Mouse (Mus musculus) ovary, adult 18-20 months (tissue): ENCODE results near the gene Pdk2.
"Not testable (repeated sequence)": the region's sequence is repeated elsewhere in the genome, so short reads cannot be mapped to it uniquely, and the experiment has no call there.

Experiments used
- DNase-seq: peaks from one replicate; pipeline ENCODE4 v3.0.0; 2022; ENCODE audit warnings: low spot score, mixed read lengths

Pdk2 gene

GRCm38 (mm10) chr11:95026849-95027248 lies 14.3 kb downstream of the Pdk2 start:
- DNase-seq: no peak

GRCm38 (mm10) chr11:95026090-95026542 lies 15.0 kb downstream of the Pdk2 start:
- no peak for DNase-seq

DNA sequence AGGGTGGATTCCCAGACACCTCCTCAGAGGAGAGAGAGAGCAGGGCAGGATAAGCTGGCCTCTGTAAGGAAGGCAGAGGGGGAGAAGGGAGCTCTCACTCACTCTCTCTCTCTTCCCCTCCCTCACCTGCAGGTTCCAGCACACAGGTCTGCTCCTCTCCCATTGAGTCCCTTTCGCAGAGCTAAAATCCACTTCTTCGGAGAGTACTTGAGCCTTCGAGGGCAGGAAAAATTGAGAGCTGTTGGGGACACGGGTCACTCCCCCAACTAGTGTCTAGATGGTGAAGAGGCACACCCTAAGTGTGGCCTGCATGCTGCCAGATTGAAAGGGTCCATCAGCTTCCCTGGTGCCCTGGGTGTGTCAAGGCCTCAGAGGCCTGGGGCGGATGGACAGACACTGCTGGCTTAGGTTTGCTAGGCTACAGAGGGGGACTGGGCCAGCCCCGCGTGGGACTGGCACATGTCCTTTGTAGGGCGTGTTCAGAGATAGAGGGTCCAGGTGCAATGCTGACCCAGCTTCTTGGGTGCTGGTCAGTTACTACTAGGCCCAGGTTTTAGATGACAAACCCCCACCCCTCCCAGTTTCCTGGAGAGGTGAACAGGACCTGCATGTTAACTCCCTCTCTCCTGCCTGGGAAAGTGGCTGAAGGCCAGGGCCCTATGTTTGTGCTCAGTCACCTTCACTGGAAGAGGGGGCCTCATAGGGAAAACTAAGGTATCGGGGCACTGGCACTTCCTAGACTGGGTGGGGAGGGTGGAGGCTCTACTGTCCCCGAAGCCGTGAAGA lies 15.7 kb downstream of the Pdk2 start:
- DNase-seq: no peak

GRCm38 (mm10) chr11:95024439-95025184 lies 16.5 kb downstream of the Pdk2 start:
- no peak for DNase-seq

GRCm38 (mm10) chr11:95023481-95023880 lies 17.7 kb downstream of the Pdk2 start:
- DNase-seq: no peak

- DNase-seq: no peak
Measured at GRCm38 (mm10) chr11:95022237-95022992, 18.7 kb downstream of the Pdk2 start.

DNA sequence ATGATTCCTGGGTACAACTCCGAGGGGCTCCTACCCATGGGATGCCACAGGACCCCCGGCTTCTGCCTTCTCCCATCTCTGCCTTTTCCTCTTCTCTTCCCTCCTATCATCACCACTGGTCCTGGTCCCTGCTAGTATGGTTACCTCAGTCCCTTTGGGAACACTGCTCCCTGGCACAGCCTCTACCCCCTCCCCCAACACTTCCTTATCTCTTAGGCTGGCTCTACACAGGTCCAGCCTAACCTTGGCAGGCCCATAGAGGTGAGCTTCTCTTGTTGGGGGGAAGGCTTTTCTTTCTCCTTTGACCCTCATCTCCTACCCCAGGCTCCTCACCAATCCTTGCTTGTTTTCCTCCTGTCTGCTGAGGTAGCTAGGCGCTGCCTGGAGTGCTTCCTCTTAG lies 25.7 kb downstream of the Pdk2 start:
- no peak for DNase-seq

DNA sequence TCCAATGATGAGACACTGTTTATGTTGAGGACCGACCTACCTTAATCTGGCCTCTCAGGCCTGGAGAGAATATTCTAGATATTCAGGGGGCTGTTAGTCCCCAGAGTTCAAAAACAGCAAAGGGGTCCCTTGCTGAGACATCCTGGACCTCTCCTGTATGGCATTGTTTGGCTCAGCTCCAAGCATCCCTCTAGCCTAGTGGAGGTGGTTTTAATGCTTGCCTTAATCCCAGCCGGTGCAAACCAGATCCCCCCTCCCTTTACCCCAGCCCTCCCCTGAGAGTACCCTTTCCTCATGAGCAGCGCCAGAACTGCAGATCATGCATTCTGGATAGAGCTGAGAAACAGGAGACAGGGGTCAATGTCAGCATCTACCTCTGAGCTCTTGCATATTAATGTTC lies 28.7 kb downstream of the Pdk2 start:
- no peak for DNase-seq

- no peak for DNase-seq
Measured at GRCm38 (mm10) chr11:95012075-95012474, 29.1 kb downstream of the Pdk2 start.

DNA sequence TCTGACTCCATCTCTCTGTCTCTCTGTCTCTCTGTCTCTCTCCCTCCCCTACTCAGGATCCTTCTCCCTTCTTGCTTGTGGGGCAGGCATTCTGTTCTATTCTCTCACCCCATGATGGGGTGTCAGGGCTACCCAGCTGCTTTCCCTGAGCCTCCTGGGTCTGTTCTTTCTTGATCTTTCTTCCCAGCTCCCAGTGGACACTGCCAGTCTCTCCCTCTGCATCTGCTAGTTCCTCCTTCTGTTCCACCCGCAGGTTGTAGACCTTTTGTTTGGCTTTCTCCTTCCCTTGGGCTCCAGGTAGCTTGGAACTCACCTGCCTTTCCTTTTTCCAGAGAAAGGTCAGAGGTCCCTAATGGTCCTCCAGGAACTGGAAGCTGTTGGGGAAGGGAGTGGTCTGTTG lies 29.7 kb downstream of the Pdk2 start:
- DNase-seq: no peak

- not testable (repeated sequence) for DNase-seq
Measured at GRCm38 (mm10) chr11:95010841-95011403, 30.2 kb downstream of the Pdk2 start.

- no peak for DNase-seq
Measured at GRCm38 (mm10) chr11:95010141-95010739, 30.9 kb downstream of the Pdk2 start.

GRCm38 (mm10) chr11:95009629-95010014 lies 31.5 kb downstream of the Pdk2 start, which contains the start of gene Samd14:
Gene Samd14 (plus strand): TSS chr11:95009879.
- no peak for DNase-seq

DNA sequence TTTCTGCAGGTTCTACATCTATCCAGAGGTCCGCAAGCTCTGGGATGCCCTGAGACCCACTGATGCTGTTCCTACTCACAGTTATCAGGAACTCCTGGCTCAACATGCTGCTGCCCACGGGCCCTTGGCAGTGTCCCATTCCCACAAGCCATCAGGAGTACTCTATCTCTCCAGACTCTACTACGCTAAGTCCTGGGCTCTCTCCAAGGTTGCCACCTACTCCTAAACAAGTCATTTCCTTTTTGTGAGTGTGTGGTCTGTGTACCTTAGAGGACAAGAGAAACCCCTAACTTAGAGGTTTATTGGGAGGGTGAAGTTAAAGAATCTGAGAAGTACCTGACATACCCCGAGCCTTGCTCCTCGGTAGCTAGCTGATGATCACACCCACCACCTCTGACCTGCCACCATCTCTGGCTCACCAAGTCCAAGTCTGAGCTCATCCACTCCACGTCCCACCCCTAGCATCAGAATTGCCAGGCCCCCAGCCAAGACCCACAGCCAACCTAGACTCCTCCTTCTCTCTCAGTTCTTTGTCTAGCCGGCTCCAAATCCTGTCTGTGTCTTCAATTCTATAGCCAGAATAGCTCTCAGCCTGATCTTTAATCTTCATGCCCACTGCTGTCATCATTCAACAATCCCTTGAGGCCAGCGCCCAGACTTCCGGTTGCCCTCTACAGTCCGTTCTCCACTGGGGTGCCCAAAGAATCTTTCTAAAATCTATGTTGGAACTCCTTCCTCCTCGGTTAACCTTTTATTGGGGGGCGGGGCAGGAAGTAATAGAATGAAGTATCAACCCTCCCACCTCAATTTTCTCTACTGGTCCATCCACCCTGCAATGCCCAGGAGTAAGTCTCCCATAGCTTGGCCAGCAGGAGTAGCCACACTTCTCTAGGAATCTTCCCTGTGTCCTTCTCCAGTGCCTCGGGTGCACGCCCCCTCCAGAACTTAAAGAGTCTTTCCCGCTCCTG lies 32.2 kb downstream of the Pdk2 start:
- DNase-seq: no peak

DNA sequence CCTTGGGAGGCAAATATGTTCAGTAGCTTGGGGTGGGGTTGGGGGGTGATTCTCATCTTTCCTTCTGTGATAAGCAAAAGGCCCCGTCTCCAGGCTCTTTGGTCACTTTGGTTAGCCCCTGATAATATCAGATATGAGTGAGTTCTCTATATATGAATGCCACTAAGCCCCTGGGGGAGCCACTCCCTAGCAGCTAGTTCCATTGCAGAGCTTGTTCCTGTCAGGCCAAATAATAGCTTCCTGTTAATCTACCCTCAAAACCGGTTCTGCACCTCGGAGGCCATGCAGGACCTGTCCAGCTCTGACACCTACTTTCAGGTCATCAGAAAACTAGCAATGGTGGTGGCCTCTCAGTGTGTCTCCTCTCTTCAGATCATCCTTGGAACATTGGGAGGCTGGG lies 33.7 kb downstream of the Pdk2 start:
- no peak for DNase-seq

DNA sequence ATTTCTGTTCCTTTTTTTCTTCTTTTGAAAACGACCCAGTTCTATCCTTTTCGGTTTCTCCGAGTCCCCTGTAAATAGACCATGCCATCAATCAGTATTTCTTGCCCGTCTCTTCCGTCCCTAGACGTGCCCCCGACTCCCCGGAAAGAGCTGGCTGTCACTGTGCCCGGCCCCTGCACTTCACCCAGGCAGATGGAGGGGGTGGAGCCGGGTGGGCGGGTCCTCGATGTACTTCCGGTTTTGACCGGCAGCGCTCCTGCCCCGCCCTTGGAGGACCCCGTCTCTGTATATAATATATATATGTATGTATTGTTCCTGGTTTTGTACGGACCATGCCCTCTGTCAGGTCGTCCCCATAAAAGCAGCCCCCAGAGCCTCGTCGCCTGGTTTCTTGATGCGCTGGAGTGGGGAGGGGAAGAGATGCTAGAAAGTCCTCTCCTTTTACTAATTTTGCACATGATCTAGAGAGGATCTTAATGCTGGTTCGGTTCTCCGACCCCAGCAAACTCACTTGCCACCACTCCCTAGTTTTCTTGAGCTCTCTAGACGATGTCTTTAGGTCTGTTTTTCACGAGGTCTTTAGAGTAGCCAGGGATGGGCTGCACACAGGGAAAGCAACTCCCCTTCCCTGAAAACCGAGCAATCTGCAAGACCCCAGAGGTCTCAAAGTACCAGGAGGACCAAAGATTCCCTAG lies 34.5 kb downstream of the Pdk2 start:
- DNase-seq: peak; percentile 73

GRCm38 (mm10) chr11:95006038-95006437 lies 35.1 kb downstream of the Pdk2 start:
- no peak for DNase-seq

- DNase-seq: no peak
Measured at GRCm38 (mm10) chr11:95004937-95005198, 36.3 kb downstream of the Pdk2 start.

- DNase-seq: no peak
Measured at GRCm38 (mm10) chr11:95004136-95004936, 36.8 kb downstream of the Pdk2 start.
